Mouse (Mus musculus) kidney, adult 2 months (tissue): Measurements from ENCODE around the gene Eif2ak2.

Source experiments
- CTCF ChIP-seq: fragments of 200-500 bp; conservative IDR thresholded peaks from 2 replicates; pipeline ENCODE4 v1.5.1; 2011; ENCODE audit warnings: low read depth, mild to moderate bottlenecking, control low read depth, low read length, moderate library complexity, mixed read lengths; ENCODE audit not compliant: insufficient read depth, insufficient read length
- POLR2A ChIP-seq: fragments of 200-500 bp; IDR thresholded peaks from one replicate; pipeline ENCODE4 v1.6.1; 2011; ENCODE audit warnings: low read depth, low read length, control low read depth

GRCm38 (mm10) chr17:78915772-78916171 is 33.4 kb upstream of the Eif2ak2 start:
- TF ChIP-seq CTCF: no peak
- no peak for TF ChIP-seq POLR2A
